Mouse (Mus musculus): ENCODE measurements around the gene Peak1.

GRCm38 (mm10) chr9:56460987-56461386, 43.1 kb upstream of the Peak1 start:
- no peak for TF ChIP-seq CTCF (IDR thresholded peaks at IDR 0.05; ENCODE audit: borderline replicate concordance, insufficient read depth, low read length)
- TF ChIP-seq POLR2A (IDR thresholded peaks at IDR 0.05; ENCODE audit: low read depth, low read length) = no peak

Data from embryonic fibroblast, embryonic 13.5 days (primary cell).